Mouse (Mus musculus): ENCODE results near the gene Wfdc2. TPM values are rescaled to one million over a fixed set of nuclear protein-coding genes. Genes with fewer than 3 reads are reported as not detected.
"Not testable (repeated sequence)": the region's sequence is repeated elsewhere in the genome, so short reads cannot be mapped to it uniquely, and the experiment has no call there.

Wfdc2 gene
- total RNA-seq, 1 experiment from 2014 or later = 11.6 TPM

DNA sequence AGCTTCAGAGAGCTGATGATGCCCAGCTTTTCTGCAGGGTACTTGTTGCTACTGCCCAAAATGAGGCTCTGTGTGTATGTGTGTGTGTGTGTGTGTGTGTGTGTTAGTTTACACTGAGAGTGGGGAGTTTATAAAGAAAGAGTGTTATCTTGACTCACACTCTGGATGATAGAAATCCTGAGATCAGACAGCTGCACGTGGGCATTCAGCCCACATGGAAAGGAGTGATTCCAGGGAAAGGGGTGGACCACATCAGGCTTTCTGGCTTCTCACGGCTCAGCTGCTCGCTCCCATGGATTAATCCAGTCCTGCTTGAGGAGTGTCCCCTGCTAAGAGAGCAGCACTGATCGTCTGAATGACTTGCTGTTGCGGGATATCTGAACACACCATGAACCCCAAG, 20.1 kb upstream of the Wfdc2 start:
- no peak for ATAC-seq (replicated peaks in 1 of 2; ENCODE audit: insufficient read depth in 1 of 2, low FRiP score in 2 of 2, low TSS enrichment in 1 of 2, low read depth in 1 of 2, poor library complexity in 2 of 2, severe bottlenecking in 2 of 2)

DNA sequence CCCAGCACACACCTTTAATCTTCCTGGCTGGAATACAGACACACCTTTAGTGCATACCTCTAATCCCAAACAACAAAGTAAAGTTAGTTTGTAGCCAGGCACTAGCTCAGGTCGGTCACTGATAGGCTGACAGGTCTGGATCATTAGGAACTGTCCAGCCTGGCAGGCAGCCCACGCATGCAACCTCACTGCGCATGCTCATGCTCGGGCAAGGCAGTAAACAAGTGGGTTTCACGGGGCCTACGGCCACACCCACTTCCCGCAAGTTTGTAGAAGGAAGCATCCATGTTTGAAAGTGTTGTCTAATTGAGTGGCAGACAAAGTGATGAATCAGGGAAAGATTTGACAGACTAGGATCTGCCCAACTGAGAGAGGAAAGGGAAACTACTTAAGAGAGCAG, 19.6 kb upstream of the Wfdc2 start:
- no peak for ATAC-seq (replicated peaks in 1 of 2; ENCODE audit: insufficient read depth in 1 of 2, low FRiP score in 2 of 2, low TSS enrichment in 1 of 2, low read depth in 1 of 2, poor library complexity in 2 of 2, severe bottlenecking in 2 of 2)

DNA sequence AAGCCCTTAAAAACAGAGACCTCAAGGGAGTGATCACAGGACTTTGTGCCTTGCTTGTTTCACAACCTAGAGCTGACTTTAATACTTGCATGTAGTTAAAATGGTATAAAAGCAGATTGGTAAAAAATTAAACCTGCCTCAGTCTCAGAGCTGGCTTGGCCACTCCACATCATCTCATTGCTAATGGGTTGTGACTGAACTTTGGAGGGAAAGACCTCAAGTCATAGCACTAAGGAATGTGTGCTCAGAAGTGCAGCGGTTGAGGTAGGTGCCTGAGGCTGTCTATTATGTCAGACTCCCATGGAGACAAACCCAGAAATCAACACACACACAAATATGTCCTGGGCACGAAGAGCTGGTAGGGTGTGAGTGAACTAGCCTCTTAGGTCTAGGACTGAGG, 18.5 kb upstream of the Wfdc2 start:
- ATAC-seq (replicated peaks in 1 of 2; ENCODE audit: insufficient read depth in 1 of 2, low FRiP score in 2 of 2, low TSS enrichment in 1 of 2, low read depth in 1 of 2, poor library complexity in 2 of 2, severe bottlenecking in 2 of 2) = no peak

DNA sequence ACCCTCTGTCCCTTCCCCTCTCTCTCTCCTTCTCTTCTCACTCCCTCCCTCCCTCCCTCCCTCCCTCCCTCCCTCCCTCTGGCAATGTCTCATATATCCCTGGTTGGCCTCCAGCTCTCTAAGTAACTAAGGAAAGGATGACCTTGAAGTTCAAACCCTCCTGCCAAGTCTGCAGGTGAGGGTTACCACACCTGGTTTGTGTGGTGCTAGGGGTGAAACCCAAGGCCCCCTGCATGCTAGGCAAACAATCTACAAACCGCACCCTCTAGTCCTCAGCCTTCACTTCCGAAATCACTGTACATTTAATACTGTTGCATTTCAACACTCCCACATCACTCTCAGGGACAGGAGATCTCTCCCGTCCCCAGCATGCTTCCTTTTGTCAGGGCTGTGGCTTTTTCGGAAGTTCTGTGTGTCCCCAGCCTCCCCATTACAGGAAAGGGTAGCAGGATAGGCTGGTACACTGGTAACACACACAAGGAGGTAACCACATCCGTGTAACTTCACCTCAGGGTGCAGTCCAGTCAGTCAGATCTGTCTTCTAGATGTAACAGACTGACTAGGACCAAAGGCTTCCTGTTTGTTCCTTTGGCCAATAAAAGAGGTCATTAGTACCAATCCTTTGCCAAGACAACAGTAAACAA, 17.6 kb upstream of the Wfdc2 start:
- ATAC-seq (replicated peaks in 1 of 2; ENCODE audit: insufficient read depth in 1 of 2, low FRiP score in 2 of 2, low TSS enrichment in 1 of 2, low read depth in 1 of 2, poor library complexity in 2 of 2, severe bottlenecking in 2 of 2) = peak; percentile 93 to 96

DNA sequence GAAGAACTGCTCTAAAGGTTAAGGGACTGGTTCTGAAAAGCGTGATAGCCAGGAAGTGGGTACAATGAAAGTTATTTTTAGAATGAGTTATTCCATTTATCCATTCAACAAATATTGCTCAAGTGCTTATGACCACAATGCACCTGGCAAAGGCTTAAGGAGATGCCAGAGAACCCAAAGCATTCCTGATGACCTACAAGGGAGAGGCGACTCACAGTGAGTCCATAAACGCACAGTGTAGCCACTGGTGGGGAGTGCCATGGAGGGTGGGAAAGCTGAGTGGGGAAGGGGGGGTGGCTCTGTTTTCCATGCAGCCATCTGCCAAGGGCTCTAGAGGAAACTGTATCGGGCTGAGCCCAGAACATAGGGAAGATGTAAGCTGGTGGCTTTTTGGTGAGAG, 12.9 kb upstream of the Wfdc2 start:
- no peak for ATAC-seq (replicated peaks in 1 of 2; ENCODE audit: insufficient read depth in 1 of 2, low FRiP score in 2 of 2, low TSS enrichment in 1 of 2, low read depth in 1 of 2, poor library complexity in 2 of 2, severe bottlenecking in 2 of 2)

- no peak for ATAC-seq (replicated peaks in 1 of 2; ENCODE audit: insufficient read depth in 1 of 2, low FRiP score in 2 of 2, low TSS enrichment in 1 of 2, low read depth in 1 of 2, poor library complexity in 2 of 2, severe bottlenecking in 2 of 2)
Measured at GRCm38 (mm10) chr2:164549963-164550894, 12.0 kb upstream of the Wfdc2 start.

DNA sequence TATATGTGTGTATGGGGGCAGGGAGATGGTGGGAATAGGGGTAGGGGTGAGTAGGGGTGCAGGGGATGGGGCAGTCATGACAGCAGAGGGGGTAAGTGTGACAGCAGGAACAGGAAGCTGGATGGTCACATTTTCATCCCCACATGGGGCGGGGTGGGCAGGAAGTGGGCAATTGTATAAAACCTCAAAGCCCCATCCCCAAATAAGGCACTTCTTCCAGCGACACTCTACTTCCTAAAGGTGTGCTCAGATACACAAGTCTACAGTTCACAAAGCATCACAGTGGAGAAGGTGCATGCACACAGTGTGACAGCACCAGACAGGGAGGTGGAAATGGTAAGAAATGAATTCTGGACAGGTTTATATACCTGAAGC, 11.3 kb upstream of the Wfdc2 start:
- ATAC-seq (replicated peaks in 1 of 2; ENCODE audit: insufficient read depth in 1 of 2, low FRiP score in 2 of 2, low TSS enrichment in 1 of 2, low read depth in 1 of 2, poor library complexity in 2 of 2, severe bottlenecking in 2 of 2) = 0 out of 4 replicates have a peak, but pooled peaks of 1 of the 2 experiments have one; percentile 17

DNA sequence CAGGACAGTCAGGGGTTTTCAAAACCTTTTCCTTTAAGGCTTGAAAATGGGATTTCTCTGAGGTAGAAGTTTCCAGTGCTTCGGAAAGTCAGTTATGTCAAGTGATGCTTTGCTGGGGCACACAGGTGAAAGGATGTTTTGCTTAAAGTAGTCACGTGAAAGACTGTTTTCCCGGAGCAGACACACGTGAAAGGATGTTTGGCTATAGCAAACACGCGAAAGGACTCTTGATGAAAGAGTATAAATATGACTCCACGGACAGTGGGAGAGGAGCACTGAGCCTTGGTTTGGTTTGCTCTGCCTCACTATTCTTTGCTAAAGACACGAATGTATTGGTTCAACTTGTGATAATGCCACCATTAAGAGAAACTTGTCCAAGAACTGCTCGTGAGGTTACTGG, 10.7 kb upstream of the Wfdc2 start:
- ATAC-seq (replicated peaks in 1 of 2; ENCODE audit: insufficient read depth in 1 of 2, low FRiP score in 2 of 2, low TSS enrichment in 1 of 2, low read depth in 1 of 2, poor library complexity in 2 of 2, severe bottlenecking in 2 of 2) = no peak

DNA sequence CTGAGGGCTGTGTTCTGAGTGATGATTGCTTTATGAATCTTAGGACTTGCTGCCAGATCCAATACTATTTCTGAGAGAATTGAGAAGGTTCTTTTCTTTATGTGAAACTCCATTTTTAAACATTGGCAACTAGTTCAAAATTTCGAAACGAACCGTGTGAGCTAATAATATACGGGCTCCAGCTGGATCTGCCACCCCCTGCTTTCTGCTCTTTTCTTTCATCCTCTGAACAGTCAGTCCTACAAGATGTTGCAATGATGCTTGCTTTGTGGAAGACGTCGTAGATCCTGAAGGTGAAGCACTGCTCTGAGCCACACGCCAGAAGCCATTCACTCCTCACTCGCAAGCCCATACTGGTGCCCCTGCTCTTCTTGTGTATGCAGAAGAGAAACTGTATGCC, 3.8 kb upstream of the Wfdc2 start:
- ATAC-seq (replicated peaks in 1 of 2; ENCODE audit: insufficient read depth in 1 of 2, low FRiP score in 2 of 2, low TSS enrichment in 1 of 2, low read depth in 1 of 2, poor library complexity in 2 of 2, severe bottlenecking in 2 of 2) = no peak

GRCm38 (mm10) chr2:164558991-164559645, 3.1 kb upstream of the Wfdc2 start:
- peak; percentile 37 to 50; a peak in 3 of 4 replicates for ATAC-seq (replicated peaks in 1 of 2; ENCODE audit: insufficient read depth in 1 of 2, low FRiP score in 2 of 2, low TSS enrichment in 1 of 2, low read depth in 1 of 2, poor library complexity in 2 of 2, severe bottlenecking in 2 of 2)

DNA sequence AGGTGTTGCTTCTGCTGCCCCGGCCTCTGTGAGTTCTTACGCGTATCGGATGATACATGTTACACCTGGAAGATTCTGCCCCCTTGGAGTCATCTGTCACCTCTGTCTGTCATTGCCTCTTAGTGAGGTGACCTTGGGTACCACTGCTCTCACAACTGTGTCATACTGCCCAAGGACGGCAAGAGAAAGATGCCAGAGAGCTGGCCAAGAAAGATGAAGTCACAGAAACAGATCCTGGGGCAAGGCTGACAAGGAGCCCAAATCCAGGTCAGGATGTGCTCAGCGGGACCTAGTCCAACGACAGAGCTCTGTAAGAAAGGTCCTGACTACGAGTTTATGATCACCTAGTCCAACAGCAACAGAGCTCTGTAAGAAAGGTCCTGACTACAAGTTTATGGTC, 2.1 kb upstream of the Wfdc2 start:
- ATAC-seq (replicated peaks in 1 of 2; ENCODE audit: insufficient read depth in 1 of 2, low FRiP score in 2 of 2, low TSS enrichment in 1 of 2, low read depth in 1 of 2, poor library complexity in 2 of 2, severe bottlenecking in 2 of 2) = no peak

GRCm38 (mm10) chr2:164563339-164564038, 1.3 kb downstream of the Wfdc2 start:
- peak; percentile 43 to 60 for ATAC-seq (replicated peaks in 1 of 2; ENCODE audit: insufficient read depth in 1 of 2, low FRiP score in 2 of 2, low TSS enrichment in 1 of 2, low read depth in 1 of 2, poor library complexity in 2 of 2, severe bottlenecking in 2 of 2)

- ATAC-seq (replicated peaks in 1 of 2; ENCODE audit: insufficient read depth in 1 of 2, low FRiP score in 2 of 2, low TSS enrichment in 1 of 2, low read depth in 1 of 2, poor library complexity in 2 of 2, severe bottlenecking in 2 of 2) = no peak
Measured at GRCm38 (mm10) chr2:164564346-164564745, 2.1 kb downstream of the Wfdc2 start.

- ATAC-seq (replicated peaks in 1 of 2; ENCODE audit: insufficient read depth in 1 of 2, low FRiP score in 2 of 2, low TSS enrichment in 1 of 2, low read depth in 1 of 2, poor library complexity in 2 of 2, severe bottlenecking in 2 of 2) = no peak
Measured at GRCm38 (mm10) chr2:164566997-164567396, 4.8 kb downstream of the Wfdc2 start.

DNA sequence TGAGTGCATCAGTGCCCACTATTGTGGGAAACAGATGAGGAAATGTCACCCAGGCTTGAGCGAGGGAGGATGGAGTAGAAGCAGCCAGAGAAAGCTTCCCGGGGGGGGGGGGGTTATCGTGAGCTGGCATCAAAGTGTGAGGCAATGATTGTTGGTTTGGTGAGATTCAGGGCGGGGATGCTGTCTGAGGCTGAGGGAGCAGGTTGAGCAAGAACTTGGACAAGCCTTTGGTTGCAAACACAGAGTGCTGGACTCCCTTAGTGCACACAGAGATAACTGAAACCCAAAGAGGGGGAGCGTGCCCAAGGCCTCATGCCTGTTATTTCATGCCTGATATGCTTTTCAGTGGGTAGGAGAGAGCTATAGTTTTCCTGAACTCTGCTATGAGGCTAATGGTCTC, 5.2 kb downstream of the Wfdc2 start:
- ATAC-seq (replicated peaks in 1 of 2; ENCODE audit: insufficient read depth in 1 of 2, low FRiP score in 2 of 2, low TSS enrichment in 1 of 2, low read depth in 1 of 2, poor library complexity in 2 of 2, severe bottlenecking in 2 of 2) = no peak

DNA sequence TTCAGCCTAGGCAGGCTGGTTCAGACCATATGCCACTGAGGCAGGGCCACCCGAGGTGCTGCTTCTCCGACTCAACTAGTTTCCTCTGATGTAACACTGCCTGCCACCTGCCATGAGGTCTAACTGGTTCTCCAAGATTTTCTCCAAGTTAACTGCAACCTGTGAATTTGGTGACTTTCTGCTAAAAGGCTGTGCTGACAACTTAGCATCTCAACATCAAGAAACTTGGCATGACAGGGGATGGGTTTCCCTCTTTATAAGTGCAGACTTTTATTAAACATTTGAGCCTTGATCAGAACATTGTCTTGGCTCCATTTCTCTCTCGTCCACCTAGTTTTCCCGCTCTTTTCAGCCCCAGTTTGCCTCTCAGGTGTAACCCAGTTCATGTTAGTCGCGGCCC, 11.1 kb downstream of the Wfdc2 start, which contains the start of gene Spint3:
Gene Spint3 (minus strand): TSS at position 101 of the 400 bp plus-strand sequence.
- ATAC-seq (replicated peaks in 1 of 2; ENCODE audit: insufficient read depth in 1 of 2, low FRiP score in 2 of 2, low TSS enrichment in 1 of 2, low read depth in 1 of 2, poor library complexity in 2 of 2, severe bottlenecking in 2 of 2) = not testable (repeated sequence)

DNA sequence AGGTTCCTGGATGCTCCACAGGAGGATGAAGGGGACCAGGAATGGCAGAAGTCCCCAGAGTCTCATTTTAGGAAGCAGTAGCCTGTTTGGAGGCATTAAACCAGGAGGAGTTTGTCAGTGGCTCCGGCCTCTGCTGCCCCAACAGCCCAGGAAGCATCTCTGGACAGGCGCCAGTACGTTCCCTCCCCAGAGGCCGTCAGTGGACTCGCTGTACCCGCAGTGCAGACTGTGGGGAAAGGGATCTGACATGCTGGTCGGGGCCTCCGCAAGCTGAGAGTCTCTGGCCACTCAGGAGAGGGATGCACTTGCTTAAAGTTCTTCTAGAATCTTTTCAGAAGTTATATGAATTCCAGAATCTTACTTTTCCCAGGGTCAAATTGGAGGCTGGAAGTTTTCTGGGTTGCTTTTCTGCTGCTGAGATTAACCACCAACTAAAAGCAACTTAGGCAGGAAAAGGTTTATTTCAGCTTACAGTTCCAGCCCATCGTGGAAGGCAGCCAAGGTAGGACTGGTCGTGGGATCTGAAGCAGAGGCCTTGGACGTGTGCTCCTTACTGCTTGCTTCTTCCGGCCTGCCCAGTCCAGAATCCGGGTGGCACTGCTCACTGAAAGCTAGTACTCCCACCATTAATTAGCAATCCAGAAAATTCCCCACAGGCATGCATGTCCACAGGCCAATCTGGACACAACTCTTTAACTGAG, 23.0 kb downstream of the Wfdc2 start, which contains the start of gene Wfdc6a:
Gene Wfdc6a (minus strand): TSS at position 423 of the 701 bp plus-strand sequence.
- not testable (repeated sequence) for ATAC-seq (replicated peaks in 1 of 2; ENCODE audit: insufficient read depth in 1 of 2, low FRiP score in 2 of 2, low TSS enrichment in 1 of 2, low read depth in 1 of 2, poor library complexity in 2 of 2, severe bottlenecking in 2 of 2)

All from hematopoietic stem cell, adult 5-6 weeks (primary cell).